Mouse (Mus musculus): ENCODE results near the gene Gm10197. TPM values are rescaled to one million over a fixed set of nuclear protein-coding genes. Genes with fewer than 3 reads are reported as not detected.

Gm10197 gene
- total RNA-seq, 2 experiments from 2014 or later = not detected

Other genes with a start within 250 kb of the Gm10197 start
- 100 to 1,000 TPM in 1 of 2 experiments, 10 to 100 TPM in 1; 99.0 to 102 TPM for gene Add3, start 231.3 kb downstream of the Gm10197 start, total RNA-seq (2021)
- gene Mxi1, start 61.2 kb downstream of the Gm10197 start, total RNA-seq (2021) = 10 to 100 TPM; 26.1 to 27.1 TPM
- gene Smndc1, start 18.8 kb upstream of the Gm10197 start, total RNA-seq (2021) = 10 to 100 TPM; 43.2 to 48.2 TPM
- gene Dusp5, start 157.3 kb upstream of the Gm10197 start, total RNA-seq (2021) = 10 to 100 TPM; 18.7 to 20.7 TPM
- gene Nutf2-ps1, start 217.3 kb upstream of the Gm10197 start, total RNA-seq (2021) = 100 to 1,000 TPM; 124 to 126 TPM
- 10 to 100 TPM; 33.2 to 34.2 TPM for gene Smc3, start 228.6 kb upstream of the Gm10197 start, total RNA-seq (2021)